Mouse (Mus musculus) frontal cortex, postnatal 25 days (tissue): ENCODE measurements around the gene Wdr73.
"Not testable (repeated sequence)": the region's sequence is repeated elsewhere in the genome, so short reads cannot be mapped to it uniquely, and the experiment has no call there.

Experiments
- DNase-seq, 2 experiments: peaks; one replicate each; pipeline ENCODE4 v3.0.0; 2022; ENCODE audit warnings: low spot score in 2 of 2

The Wdr73 gene

DNA sequence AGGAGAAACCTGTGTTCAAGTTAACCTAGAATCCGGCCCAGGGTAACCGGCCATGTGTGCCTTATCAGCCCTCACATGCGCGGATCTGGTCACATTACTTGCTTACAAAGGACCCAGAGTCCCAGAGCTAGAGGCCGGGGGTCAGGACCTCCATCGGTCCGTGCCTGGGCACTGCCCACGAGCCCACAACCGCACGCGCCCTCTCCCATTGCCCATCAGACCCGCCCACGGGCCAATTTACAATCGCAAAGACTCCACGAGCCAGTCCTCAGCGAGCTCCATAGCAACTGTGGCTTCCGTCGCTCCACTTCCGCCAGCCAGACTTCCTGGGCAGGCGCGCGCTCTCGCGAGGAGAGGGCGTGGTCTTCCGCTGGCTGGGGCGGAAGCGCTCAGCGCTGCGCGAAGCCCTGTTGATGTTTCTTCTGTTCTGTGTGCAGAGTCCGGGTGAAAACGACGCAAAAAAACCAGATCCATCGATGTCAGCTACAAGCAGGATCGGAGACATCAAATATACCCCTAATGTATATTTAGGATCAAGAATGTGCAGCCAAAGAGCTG, at the start of gene Wdr73:
TSS of gene Wdr73 (minus strand) at position 326 of the 558 bp plus-strand sequence.
- peak; percentile 73 to 81 for DNase-seq

- peak; percentile 92 for DNase-seq
Observed at GRCm38 (mm10) chr7:80947445-80948350, 46.6 kb upstream of the Wdr73 start, which contains the start of gene Sec11a. Gene Sec11a, minus strand, starts transcription at chr7:80947780.

- no peak for DNase-seq
Observed at GRCm38 (mm10) chr7:80939808-80940207, 38.7 kb upstream of the Wdr73 start.

DNA sequence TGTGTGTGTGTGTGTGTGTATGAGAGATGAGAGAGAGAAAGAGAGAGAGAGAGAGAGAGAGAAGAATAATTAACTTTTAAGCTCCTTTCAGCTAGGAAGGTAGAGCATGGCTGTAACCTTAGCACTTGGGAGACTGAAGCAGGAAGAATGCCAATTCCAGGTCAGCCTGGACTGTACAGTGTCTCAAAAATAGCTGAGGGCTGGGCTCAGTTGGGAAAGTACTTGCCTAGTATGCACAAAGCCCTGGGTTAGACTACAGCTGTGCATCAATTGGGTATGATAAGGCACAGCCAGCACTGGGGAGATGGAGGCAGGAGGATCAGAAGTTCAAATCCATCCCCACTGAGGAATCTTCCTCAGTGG, 36.2 kb upstream of the Wdr73 start:
- not testable (repeated sequence) for DNase-seq

- not testable (repeated sequence) for DNase-seq
Observed at GRCm38 (mm10) chr7:80936617-80937303, 35.7 kb upstream of the Wdr73 start.

GRCm38 (mm10) chr7:80935834-80936233, 34.8 kb upstream of the Wdr73 start:
- DNase-seq = no peak

DNA sequence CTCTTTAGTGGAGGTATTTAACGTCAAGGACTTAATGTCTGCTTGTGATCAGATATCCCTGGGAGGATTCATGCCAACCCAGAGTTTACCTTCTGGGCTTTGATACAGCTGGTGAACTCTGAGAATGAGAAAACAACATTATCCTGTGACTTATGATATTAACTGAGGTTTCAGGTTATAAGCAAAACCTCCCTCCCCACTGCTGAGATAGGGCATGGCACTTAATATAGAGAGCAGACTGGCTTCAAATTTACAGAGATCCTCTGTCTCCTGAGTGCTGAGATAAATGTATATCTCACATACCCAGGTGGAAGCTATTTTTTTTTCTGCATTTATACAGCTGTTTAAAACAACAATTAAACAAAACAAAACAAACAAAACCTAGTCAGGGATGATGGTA, 31.7 kb upstream of the Wdr73 start:
- no peak for DNase-seq

GRCm38 (mm10) chr7:80931618-80932207, 30.6 kb upstream of the Wdr73 start:
- DNase-seq = no peak

DNA sequence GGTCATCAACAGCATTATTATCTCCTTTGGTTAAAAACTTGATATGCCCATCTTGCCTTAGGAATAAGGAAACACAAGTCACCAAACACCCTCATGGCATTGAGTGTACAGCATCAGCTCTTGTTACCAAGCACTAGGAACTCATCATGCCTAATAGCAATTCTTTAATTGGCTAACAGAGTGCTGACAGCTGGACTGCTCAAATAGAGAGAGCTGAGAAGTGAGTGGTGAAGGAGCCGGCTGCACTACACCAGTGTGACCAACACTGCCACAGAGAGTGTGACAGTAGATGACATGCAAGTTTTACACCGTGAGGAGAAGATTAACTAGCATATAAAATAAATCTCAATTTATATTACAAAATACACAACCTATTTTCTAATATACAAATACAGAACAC, 22.1 kb upstream of the Wdr73 start:
- no peak for DNase-seq

- no peak for DNase-seq
Observed at GRCm38 (mm10) chr7:80919647-80920008, 18.6 kb upstream of the Wdr73 start.

- no peak for DNase-seq
Observed at GRCm38 (mm10) chr7:80918982-80919646, 18.0 kb upstream of the Wdr73 start.

GRCm38 (mm10) chr7:80917916-80918465, 16.9 kb upstream of the Wdr73 start:
- no peak for DNase-seq

GRCm38 (mm10) chr7:80912496-80912895, 11.4 kb upstream of the Wdr73 start:
- DNase-seq = no peak

GRCm38 (mm10) chr7:80911053-80911452, 10.0 kb upstream of the Wdr73 start:
- no peak for DNase-seq

DNA sequence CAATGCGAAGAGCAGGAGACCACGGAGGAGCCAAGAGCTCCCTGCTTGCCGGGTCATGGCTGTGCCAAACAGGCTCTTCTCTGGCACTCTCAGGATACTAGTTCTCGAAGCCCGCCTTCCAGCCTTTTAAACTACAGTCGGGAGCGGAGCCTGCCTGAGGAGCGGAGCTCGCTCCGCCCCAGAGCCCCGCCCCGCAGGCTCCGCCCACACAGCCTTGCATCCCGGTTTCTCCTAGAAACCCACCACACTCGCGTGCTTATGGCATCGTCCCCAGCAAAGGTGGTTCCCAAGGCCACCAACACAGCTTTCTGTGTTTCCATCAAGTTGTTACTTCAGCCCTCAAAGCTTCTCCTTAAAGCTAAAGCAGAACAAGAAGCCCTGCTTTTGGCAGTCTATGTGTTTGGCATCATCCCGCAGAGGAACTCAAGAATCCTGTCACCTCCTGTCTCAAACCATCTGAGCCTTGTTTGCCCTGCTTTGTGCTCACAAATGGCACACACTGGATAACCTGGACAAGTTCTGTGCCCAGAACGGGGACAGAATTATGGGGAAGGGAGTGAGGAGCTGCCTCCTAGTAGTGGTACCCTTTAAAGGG, 3.9 kb upstream of the Wdr73 start, which contains the start of gene Nmb:
TSS of gene Nmb (minus strand) at position 156 of the 595 bp plus-strand sequence.
- DNase-seq = peak; percentile 33 to 40

DNA sequence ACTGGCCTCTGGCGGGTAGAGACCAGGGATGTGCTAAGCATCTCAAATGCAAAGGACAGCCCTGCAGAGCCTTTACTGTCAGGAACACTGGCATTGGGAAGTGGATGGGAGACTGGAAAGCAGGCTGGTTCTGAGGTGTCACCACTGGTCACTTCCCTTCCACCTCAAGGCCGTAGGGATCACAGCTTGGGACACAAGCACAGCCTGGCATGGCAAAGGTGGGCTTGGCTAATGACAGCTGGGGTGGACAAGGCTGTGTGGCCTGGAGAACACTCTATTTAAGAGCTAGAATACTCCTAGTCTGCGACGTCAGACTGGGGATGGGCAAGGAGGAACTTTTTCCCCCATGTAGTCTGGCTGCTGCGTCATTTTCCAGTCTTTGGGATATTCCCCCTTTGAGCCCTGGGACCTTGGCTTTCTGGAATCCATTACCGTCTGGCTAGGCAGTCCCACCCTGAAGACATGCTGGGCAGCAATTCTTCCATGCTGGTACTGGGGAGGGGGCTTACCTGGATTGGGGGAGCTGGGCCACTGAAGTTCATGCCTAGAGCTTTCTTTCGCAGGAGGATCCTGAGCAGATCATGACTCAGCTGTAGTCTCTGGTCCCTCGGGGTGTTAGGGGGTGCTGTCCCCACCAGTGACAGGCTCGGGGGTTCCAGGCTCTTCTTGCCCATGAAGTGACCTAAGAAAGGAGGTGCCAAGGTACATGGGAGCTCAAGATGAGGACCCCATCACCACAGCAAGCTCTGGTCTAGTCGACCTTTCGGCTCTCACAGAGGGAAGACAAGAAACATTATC, 2.8 kb upstream of the Wdr73 start:
- DNase-seq = no peak

- no peak for DNase-seq
Observed at GRCm38 (mm10) chr7:80901541-80902274, 639 bp upstream of the Wdr73 start.

DNA sequence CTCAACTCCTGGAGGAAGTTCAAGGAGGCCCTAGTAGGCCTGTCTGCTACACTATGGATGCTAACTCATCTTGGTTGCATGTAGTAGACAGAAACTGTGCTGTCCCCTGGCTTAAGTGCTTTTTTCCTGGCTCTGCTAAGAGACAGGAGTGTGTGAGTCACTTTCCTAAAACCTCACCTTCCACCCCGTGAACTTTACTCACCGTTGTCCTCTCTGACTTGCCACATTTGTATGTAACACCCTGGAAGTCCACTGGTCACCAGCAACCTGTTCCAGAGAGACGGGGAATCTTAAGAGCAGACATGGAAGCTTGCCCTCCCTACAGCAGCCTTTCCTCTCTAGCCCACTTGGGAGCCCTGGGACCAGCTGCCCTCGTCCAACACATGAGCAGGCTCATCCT, 3.3 kb downstream of the Wdr73 start:
- DNase-seq = no peak

GRCm38 (mm10) chr7:80897134-80897533, 3.9 kb downstream of the Wdr73 start:
- no peak for DNase-seq
